12 mouse cellular contexts compared by ENCODE assay signal in the genomic region with DNA sequence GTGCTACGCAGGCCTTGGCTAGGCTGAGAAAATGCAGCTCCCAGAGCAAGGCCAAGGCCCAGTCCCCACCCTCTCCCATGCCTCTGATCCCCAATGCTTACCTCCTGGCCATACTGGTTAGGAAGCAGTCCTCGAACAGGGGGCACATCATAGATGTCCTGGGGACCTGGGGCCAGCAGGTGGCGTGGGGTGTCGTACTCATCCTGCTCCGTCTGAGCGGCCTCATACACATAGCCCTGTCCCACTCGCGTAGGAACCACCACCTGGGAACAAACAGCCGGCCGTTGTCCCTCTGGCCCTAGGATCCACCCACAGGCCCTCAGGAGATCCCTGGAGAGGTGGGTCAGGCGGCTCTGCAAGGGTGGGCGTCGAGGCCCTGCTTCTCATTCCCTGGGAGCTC. TPM values are rescaled to one million over a fixed set of nuclear protein-coding genes. Genes with fewer than 3 reads are reported as not detected.
DNase-seq lines count a peak whose midpoint lies in the region; ATAC-seq and TF ChIP-seq lines count a peak whose summit lies in the region.
"Had no signal": no experiment of that assay in that cellular context is flagged by ENCODE, and none has a peak within 500 bp of the region (broad histone marks: within the 10 kb centered on the region; RNA-seq: fewer than 3 reads in every experiment).

No protein-coding gene starts in this region.

- H3K4me3 ChIP-seq in limb, embryonic 15.5 days: no peak overlapping the region
- no peak overlapping the region for H3K4me3 ChIP-seq in limb, embryonic 10.5 days
- no peak overlapping the region for H3K4me3 ChIP-seq in forebrain, embryonic 14.5 days (ENCODE audit: low read depth, low read length)
- H3K4me3 ChIP-seq in midbrain, postnatal 0 days (ENCODE audit: low read depth, low read length): no peak overlapping the region

- no peaks in the 10 kb centered on the region for H3K9me3 ChIP-seq in limb, embryonic 15.5 days
- no peaks in the 10 kb centered on the region for H3K9me3 ChIP-seq in limb, embryonic 10.5 days (replicated peaks)
- H3K9me3 ChIP-seq in forebrain, embryonic 14.5 days (replicated peaks; ENCODE audit: control insufficient read depth, low read length): no peaks in the 10 kb centered on the region
- no peaks in the 10 kb centered on the region for H3K9me3 ChIP-seq in midbrain, postnatal 0 days (ENCODE audit: low read length)

- WGBS in limb, embryonic 15.5 days: 84% methylated on average over 13 of the region's 13 CpGs
- 86% methylated on average over 13 of the region's 13 CpGs for WGBS in limb, embryonic 10.5 days
- 86% methylated on average over 13 of the region's 13 CpGs for WGBS in forebrain, embryonic 14.5 days
- 84% methylated on average over 13 of the region's 13 CpGs for WGBS in midbrain, postnatal 0 days

- peak; percentile 16 for DNase-seq in cerebellum, adult 8-10 months
- no peak for DNase-seq in limb, embryonic 10.5 days (ENCODE audit: low spot score)
- DNase-seq in forebrain, embryonic 14.5 days (ENCODE audit: low spot score): no peak
- DNase-seq in midbrain, postnatal 0 days (ENCODE audit: low spot score): no peak
- no peak for DNase-seq in frontal cortex, postnatal 25 days (ENCODE audit: low spot score in 2 of 2)

- H3K27me3 ChIP-seq in limb, embryonic 15.5 days: no peaks in the 10 kb centered on the region
- H3K27me3 ChIP-seq in limb, embryonic 10.5 days (ENCODE audit: low read depth, poor library complexity, severe bottlenecking): no peaks in the 10 kb centered on the region
- no peaks in the 10 kb centered on the region for H3K27me3 ChIP-seq in forebrain, embryonic 14.5 days (replicated peaks; ENCODE audit: control insufficient read depth, insufficient read depth, low read length)
- no peaks in the 10 kb centered on the region for H3K27me3 ChIP-seq in midbrain, postnatal 0 days (ENCODE audit: insufficient read depth, low read length)

- H3K4me1 ChIP-seq in limb, embryonic 15.5 days: peaks cover 31% of the 10 kb centered on the region
- peaks cover 21% of the 10 kb centered on the region for H3K4me1 ChIP-seq in limb, embryonic 10.5 days
- peaks cover 25% of the 10 kb centered on the region for H3K4me1 ChIP-seq in forebrain, embryonic 14.5 days (ENCODE audit: control insufficient read depth, insufficient read depth, low read length)
- peaks cover 17% of the 10 kb centered on the region for H3K4me1 ChIP-seq in midbrain, postnatal 0 days (ENCODE audit: insufficient read depth, low read length)

- ATAC-seq in cerebellum, adult (ENCODE audit: insufficient number of reproducible peaks, low FRiP score, low TSS enrichment): no peak
- no peak for ATAC-seq in limb, embryonic 15.5 days (ENCODE audit: insufficient number of reproducible peaks, low FRiP score, low TSS enrichment, low read depth)
- ATAC-seq in forebrain, embryonic 14.5 days: no peak
- ATAC-seq in midbrain, postnatal 0 days (ENCODE audit: low FRiP score): no peak
- ATAC-seq in megakaryocyte, adult 5-6 weeks (ENCODE audit: poor library complexity, severe bottlenecking): no peak

- TF ChIP-seq CTCF in midbrain, postnatal 0 days (IDR thresholded peaks at IDR 0.05): peak; percentile 19; the same call in 1 of the 2 replicates

- no peak overlapping the region for H3K9ac ChIP-seq in limb, embryonic 15.5 days
- no peak overlapping the region for H3K9ac ChIP-seq in forebrain, embryonic 14.5 days (ENCODE audit: low read length)
- no peak overlapping the region for H3K9ac ChIP-seq in midbrain, postnatal 0 days (replicated peaks; ENCODE audit: low read length, poor library complexity, severe bottlenecking)

- no peak overlapping the region for H3K4me2 ChIP-seq in limb, embryonic 15.5 days
- H3K4me2 ChIP-seq in forebrain, embryonic 14.5 days (ENCODE audit: low read length): no peak overlapping the region
- no peak overlapping the region for H3K4me2 ChIP-seq in midbrain, postnatal 0 days (ENCODE audit: low read depth, low read length, poor library complexity, severe bottlenecking)

- H3K36me3 ChIP-seq in limb, embryonic 15.5 days: peaks cover 70% of the 10 kb centered on the region
- peaks cover 97% of the 10 kb centered on the region for H3K36me3 ChIP-seq in limb, embryonic 10.5 days
- peaks cover 66% of the 10 kb centered on the region for H3K36me3 ChIP-seq in forebrain, embryonic 14.5 days (ENCODE audit: control insufficient read depth, insufficient read depth, low read length)
- peaks cover 41% of the 10 kb centered on the region for H3K36me3 ChIP-seq in midbrain, postnatal 0 days (ENCODE audit: insufficient read depth, low read length)

- H3K27ac ChIP-seq in limb, embryonic 15.5 days: 0 out of 2 replicates have a peak overlapping the region, but pooled peaks have one; percentile 35
- H3K27ac ChIP-seq in limb, embryonic 10.5 days: no peak overlapping the region
- peak overlapping the region; percentile 98 for H3K27ac ChIP-seq in forebrain, embryonic 14.5 days (ENCODE audit: low read depth, low read length)
- H3K27ac ChIP-seq in midbrain, postnatal 0 days (ENCODE audit: low read depth, low read length): no peak overlapping the region

RNA-seq across cellular contexts. Expression of a gene that starts 24.7 kb away (rescaled TPM):
- 0.28 and 1.6 TPM in 2 replicates for polyA plus RNA-seq in limb, embryonic 15.5 days (2015; fragmentation: Nextera tagmentation; extraction: Ambion mirVana)
- polyA plus RNA-seq in limb, embryonic 10.5 days (2016; fragmentation: Nextera tagmentation; extraction: Ambion mirVana): not detected in 2 replicates
- polyA plus RNA-seq in forebrain, embryonic 14.5 days (2014; fragmentation: Nextera tagmentation; extraction: Ambion mirVana): not detected in 2 replicates
- total RNA-seq in midbrain, postnatal 0 days (2014; rRNA removed): not detected in 2 replicates
- polyA plus RNA-seq in midbrain, postnatal 0 days (2015; fragmentation: Nextera tagmentation; extraction: Ambion mirVana): not detected in 2 replicates
- not detected in 2 replicates for total RNA-seq in megakaryocyte, adult 5-6 weeks (2015)
- total RNA-seq in megakaryocyte, adult 5-6 weeks (2017): not detected in 2 replicates
- total RNA-seq: common myeloid progenitor, adult 5-6 weeks; left cerebral cortex, postnatal 25 days had no signal
- polyA plus RNA-seq: kidney, embryonic 14.5 days; stomach, embryonic 14.5 days had no signal

RNA-seq across cellular contexts. Expression of a gene that starts 28.1 kb away (rescaled TPM):
- polyA plus RNA-seq in limb, embryonic 15.5 days (2015; fragmentation: Nextera tagmentation; extraction: Ambion mirVana): 35.3 and 35.4 TPM in 2 replicates
- 50.2 and 50.4 TPM in 2 replicates for polyA plus RNA-seq in limb, embryonic 10.5 days (2016; fragmentation: Nextera tagmentation; extraction: Ambion mirVana)
- 41.2 and 44.2 TPM in 2 replicates for polyA plus RNA-seq in forebrain, embryonic 14.5 days (2014; fragmentation: Nextera tagmentation; extraction: Ambion mirVana)
- 62.3 and 72.8 TPM in 2 replicates for total RNA-seq in midbrain, postnatal 0 days (2014; rRNA removed)
- 38.3 and 44.3 TPM in 2 replicates for polyA plus RNA-seq in midbrain, postnatal 0 days (2015; fragmentation: Nextera tagmentation; extraction: Ambion mirVana)
- total RNA-seq in megakaryocyte, adult 5-6 weeks (2015): 0.21 TPM in 1 of 2 replicates, not detected in the other
- total RNA-seq in megakaryocyte, adult 5-6 weeks (2017): not detected in 2 replicates
- total RNA-seq: common myeloid progenitor, adult 5-6 weeks had no signal

Comparison
In these comparisons a context has a peak if more than half of its experiments do, and no peak if none do; other contexts are left out.
1. H3K27ac ChIP-seq: peak in limb, embryonic 15.5 days (single experiment) and forebrain, embryonic 14.5 days (single experiment); none in limb, embryonic 10.5 days (single experiment) and midbrain, postnatal 0 days (single experiment).